Mouse (Mus musculus): ENCODE results near the gene Ttyh1.
A peak's percentile ranks its signal among the peaks of the same experiment; 100 is the strongest.

The Ttyh1 gene

DNA sequence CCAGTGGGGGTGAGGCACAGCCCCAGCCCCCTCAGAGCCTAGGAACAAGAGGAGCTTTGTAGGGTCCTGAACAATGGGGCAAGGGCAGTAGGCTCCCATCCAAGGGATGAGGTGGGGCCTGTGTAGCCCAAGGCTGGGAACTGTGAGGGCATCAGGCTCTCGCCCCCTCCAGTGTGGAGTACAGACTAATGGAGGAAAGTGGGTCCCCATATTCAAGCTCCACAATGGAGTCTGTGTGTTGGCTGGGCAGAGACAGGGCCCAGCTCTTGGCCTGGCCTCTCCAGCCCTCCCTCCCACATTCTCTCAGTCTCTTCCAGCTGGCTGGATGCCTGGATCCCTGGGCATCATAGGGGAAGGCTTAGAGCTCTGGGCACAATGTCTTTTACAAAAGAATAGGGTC lies 4.5 kb downstream of the Ttyh1 start:
- peak; percentile 87 for DNase-seq

GRCm38 (mm10) chr7:4124315-4124759 lies 5.1 kb downstream of the Ttyh1 start:
- peak; percentile 74 for DNase-seq

DNA sequence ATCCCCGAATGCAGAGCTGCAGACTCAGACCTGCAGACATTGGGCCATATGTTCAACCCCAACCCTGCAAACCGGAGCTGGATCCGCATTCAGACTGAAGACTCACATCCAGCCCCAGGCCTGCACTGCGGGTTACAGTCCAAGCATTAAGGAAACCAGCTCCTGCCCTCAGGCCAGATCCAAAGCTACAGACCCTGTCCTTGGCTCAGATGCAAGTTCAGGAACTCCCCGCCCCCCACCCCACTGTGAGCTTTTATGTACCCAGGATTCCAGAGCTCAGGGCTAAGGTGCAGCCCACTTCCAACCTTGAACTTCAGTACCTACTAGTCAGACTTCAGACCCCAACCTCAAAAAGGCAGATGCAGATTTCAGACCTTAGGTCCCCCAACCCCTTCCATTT lies 5.6 kb downstream of the Ttyh1 start:
- no peak for DNase-seq

DNA sequence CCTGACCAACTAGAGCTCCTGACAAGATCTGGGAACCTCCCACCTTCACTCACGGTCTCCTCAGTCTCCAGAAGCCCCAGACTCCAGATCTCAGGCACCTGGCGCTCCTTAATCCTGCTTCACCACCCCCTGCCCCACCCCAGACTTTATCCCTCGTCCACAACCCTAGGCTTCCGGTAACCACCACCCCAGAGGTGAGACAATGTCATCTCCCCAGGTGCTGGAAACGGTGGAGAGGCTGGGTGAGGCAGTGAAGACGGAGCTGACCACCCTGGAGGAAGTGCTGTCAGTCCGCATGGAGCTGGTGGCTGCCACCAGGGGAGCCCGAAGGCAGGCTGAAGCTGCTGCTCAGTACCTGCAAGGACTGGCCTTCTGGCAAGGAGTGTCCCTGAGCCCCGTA lies 6.1 kb downstream of the Ttyh1 start:
- peak; percentile 46 for DNase-seq

DNA sequence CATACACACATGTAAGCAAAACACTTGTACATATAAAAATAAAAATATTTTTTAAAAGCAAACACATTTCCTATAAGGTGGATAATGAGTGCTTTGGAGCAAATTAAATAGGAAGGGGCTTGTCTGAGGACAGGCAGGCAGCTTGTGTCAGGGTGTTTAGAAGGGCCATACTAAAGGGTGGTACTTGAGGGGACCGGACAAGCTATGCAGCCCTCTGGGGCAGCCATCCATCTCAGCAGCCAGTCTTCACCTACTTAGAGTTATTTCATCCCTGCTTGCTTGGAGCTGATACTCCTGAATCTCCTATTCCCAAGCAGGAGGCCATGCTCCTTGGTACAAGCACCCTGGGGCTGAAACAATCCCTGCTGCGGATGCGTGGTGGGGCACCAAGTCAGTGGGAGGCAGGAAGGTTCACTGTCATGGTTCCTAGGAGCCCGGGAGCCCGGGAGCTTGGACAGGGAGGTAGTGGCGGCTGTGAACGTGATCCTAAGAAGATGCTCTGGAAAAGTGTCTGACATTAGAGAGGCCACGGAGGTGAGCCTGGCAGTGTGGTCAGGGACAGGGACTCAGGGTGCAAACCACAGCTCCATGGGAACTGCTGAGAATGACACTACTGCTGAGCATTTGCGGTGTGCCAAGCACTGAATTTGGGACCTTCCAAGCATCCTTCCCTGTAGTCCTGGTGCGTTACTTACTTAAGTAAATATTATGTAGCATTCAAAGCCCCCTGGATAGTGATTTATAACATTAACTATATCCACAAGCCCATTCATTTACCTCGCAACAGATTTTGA lies 8.0 kb downstream of the Ttyh1 start:
- DNase-seq = peak; percentile 24

DNA sequence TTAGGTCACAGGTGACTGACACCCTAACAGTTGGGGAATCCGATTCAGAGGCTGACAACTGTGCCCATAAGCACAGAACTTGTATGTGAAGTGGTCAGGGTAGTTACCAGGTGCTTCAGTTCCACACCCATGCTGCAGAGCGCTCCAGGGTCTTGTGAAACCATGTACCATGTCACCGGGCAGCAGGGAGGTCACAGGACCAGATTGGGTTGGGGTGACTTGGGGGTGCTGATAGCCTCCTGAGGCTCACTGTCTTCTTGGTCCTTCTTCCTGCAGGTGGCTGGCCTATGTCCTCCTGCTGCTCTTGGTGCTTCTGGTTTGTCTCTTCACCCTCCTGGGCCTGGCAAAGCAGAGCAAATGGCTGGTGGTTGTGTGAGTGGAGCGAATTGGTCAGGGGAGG lies 8.7 kb downstream of the Ttyh1 start:
- no peak for DNase-seq

DNA sequence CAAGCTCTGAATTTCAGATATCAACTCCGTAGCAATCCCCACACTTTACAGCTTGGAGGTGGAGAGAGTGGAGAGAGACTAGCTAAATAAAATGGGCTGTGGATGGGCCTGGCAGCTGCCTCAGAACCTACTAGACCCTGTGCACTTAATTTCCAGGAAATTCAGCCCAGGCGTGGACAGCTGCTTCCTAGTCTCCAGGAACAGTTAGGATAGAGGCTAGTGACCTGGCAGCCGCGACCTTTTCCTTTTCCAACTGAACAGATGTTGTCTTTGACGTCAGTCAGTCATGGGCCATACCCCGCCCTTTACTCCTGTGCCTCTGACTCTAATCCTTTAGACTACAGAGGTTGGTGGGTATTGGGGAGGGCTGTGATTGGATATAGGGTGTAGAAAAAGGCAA lies 9.7 kb downstream of the Ttyh1 start:
- peak; percentile 21 for DNase-seq

GRCm38 (mm10) chr7:4130686-4131452 lies 11.7 kb downstream of the Ttyh1 start:
- peak; percentile 81 for DNase-seq

DNA sequence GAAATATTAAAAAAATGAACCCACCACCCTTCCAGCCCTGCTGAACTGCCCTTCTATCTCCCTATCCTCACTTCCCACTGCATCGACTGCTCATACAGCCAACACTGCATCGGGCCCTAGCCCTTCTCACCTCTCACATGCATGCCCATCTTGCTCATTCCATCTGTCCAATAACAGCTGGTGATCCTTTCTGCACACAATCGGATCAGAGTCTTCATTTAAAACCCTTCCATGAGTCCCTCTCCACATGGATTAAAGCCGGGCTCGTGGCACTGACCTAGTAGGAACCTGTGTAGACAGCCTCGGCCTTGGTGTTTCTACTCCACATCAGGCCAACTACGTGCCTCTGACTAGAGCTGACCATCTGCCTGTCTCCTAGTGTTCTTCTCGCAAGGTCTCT lies 12.8 kb downstream of the Ttyh1 start:
- no peak for DNase-seq

DNA sequence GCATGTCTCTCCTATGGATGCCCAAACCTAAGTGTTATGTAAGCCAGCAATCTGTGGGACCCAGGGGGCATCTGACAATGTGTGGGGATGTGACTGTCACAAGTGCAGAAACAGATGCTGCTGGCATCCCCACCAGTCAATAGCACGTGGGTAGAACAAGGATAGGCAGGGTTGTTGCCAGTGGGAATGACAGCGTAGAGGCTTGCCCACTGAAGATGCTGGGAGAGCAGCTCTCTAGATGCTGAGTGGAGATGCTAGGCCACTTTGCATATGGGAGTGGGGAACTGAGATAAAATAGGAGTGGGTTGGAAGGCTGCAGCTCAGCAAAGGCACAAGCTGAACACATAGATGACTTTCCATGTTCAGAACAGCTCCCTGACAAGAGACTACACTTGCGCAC lies 13.4 kb downstream of the Ttyh1 start:
- no peak for DNase-seq

DNA sequence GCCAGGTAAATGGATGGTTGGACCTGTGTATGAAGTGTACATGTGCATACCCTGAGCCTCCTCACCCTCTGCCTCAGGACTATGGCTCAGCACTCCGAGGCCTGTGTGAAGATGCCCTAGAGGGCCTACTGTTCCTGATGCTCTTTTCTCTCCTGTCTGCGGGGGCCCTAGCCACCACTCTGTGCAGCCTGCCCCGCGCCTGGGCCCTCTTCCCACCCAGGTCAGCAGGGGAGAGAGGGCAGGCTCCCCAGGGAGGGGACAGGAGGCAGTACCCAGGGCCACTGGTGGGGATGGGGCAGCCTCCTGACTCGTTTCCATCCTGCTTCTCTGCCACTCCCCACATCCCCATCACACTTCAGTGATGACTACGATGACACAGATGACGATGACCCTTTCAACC lies 13.8 kb downstream of the Ttyh1 start:
- peak; percentile 50 for DNase-seq

DNA sequence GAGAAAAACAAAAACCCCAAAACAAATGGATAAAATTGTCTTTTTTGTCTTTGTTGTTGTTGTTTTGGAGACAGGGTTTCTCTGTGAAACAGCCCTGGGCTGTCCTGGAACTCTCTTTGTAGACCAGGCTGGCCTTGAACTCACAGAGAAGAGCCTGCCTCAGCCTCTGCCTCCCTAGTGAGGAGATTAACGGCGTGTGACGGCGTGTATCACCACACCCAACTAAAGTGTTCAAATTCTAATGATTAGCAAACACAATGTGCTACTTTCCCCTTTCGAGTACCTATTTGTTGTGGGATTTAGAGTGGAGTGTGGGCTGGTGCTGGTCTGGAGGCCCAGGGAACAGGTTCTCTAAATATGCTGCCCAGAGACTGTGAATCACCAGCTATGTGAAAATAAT lies 15.7 kb downstream of the Ttyh1 start:
- DNase-seq = no peak

GRCm38 (mm10) chr7:4136404-4136770 lies 17.2 kb downstream of the Ttyh1 start:
- DNase-seq = no peak

GRCm38 (mm10) chr7:4136771-4137531 lies 17.7 kb downstream of the Ttyh1 start, which contains the start of gene Leng8:
Leng8 (plus strand) TSS chr7:4137039.
- peak; percentile 99 for DNase-seq

GRCm38 (mm10) chr7:4137746-4138145 lies 18.5 kb downstream of the Ttyh1 start:
- DNase-seq = peak; percentile 62

- peak; percentile 12 for DNase-seq
Observed at GRCm38 (mm10) chr7:4138181-4138580, 19.0 kb downstream of the Ttyh1 start.

GRCm38 (mm10) chr7:4138671-4139070 lies 19.5 kb downstream of the Ttyh1 start:
- DNase-seq = peak; percentile 29

- DNase-seq = peak; percentile 20
Observed at GRCm38 (mm10) chr7:4139391-4139790, 20.2 kb downstream of the Ttyh1 start.

DNA sequence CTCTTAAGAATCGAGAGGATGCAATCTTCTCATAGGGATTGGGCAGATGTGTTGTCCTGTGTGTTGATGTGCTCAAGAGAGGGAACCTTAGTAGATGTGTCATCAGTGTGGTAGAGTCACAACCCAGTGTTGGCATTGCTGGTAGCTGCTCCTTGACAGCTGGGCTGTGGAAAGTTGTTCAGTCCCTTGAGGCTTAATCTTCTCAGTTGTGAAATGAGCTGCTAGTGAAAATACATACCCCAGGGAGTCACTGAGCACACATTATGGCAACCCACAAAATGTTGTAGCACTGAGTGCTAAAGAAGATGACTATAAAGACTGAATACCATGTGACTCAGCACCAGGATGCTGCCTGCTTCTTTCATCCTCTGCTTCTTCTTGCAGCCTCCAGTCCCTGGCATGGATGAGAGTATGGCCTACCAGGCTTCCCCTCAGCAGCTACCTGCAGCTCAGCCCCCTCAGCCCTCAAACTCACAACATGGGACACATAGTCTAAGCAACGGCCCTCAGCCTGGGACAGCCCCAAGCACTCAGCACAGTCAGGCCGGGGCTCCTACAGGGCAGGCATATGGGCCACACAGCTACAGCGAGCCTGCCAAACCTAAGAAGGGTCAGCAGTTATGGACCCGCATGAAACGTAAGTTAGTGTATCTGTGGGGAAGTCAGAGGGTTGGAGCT lies 22.6 kb downstream of the Ttyh1 start:
- DNase-seq = peak; percentile 26

DNA sequence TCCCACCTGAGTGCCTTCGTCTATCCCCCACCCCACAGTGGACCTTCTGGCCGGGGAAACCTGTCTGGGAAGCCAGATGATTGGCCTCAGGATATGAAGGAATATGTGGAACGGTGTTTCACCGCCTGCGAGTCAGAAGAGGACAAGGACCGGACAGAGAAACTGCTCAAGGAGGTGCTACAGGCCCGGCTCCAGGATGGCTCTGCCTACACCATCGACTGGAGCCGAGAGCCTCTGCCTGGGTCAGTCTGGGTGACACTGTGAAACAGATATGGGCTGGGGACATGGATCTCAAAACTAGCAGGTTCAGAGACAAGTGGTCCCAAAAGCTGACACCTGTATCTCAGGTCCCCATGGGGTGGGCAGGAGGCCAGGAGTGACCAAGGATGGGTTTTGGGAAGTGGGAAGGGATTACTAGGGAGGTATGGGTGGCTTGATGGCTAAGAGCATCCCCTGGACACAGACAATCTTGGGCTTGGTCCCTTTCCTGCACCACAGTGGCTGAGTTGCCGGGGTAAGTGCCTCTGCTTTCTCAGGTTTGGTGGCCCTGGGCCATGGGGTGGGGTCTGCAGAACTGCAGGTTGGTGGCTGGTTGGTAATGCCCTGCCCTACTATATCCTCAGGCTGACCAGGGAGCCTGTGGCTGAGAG lies 23.7 kb downstream of the Ttyh1 start:
- DNase-seq = peak; percentile 41

- peak; percentile 33 for DNase-seq
Observed at GRCm38 (mm10) chr7:4143506-4143905, 24.3 kb downstream of the Ttyh1 start.

DNA sequence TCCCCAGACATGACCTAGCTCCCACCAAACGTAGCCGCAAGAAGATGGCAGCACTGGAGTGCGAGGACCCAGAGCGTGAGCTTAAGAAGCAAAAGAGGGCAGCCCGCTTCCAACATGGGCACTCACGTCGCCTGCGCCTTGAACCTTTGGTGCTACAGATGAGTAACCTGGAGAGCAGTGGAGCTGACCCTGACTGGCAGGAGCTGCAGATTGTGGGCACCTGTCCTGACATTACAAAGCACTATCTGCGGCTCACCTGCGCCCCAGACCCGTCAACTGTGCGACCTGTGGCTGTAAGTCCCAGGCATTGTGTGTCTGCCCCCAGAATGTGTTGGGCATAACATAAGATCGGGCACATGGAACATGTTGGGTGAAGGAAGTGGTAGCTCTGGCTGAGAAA lies 24.8 kb downstream of the Ttyh1 start:
- DNase-seq = peak; percentile 24
